Mouse (Mus musculus): ENCODE measurements around the gene Igsf8.

DNA sequence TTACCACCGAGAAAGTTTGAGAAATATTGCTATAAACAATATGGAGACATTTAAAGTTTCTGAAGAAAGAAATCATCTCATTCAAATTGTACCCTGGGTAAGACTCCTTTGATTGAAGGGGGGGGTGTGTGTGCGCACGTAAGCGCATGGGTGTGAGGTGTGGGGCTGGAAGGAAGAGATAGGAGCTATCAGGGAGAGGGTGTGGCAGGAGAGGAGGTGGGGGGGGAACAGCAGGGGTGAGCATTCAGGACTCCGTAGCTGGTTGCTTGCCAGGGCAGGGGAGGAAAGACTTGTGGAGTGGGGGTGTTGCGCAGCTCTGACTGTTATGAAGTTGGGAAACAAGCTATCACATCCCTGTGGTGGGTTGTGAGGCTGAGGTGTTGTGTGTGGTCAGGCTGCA lies 43.0 kb downstream of the Igsf8 start:
- TF ChIP-seq CTCF (IDR thresholded peaks at IDR 0.05; ENCODE audit: borderline replicate concordance, insufficient read depth, low read length) (no peak), POLR2A (IDR thresholded peaks at IDR 0.05; ENCODE audit: low read depth, low read length) (no peak)

All from embryonic fibroblast, embryonic 13.5 days (primary cell).